Mouse (Mus musculus) erythroblast, embryonic 14.5 days (primary cell): ENCODE data around the gene Fam84b. TPM values are rescaled to one million over a fixed set of nuclear protein-coding genes. Genes with fewer than 3 reads are reported as not detected.

Source experiments
- H3K27me3 ChIP-seq: 2 replicates; pipeline ENCODE4 v1.6.1; 2012; ENCODE audit warnings: inconsistent platforms; ENCODE audit not compliant: control insufficient read depth
- H3K36me3 ChIP-seq: 2 replicates; pipeline ENCODE4 v1.6.1; 2012; ENCODE audit warnings: mild to moderate bottlenecking, inconsistent platforms; ENCODE audit not compliant: control insufficient read depth
- H3K4me1 ChIP-seq: 2 replicates; pipeline ENCODE4 v1.6.1; 2012; ENCODE audit warnings: inconsistent platforms; ENCODE audit not compliant: control insufficient read depth
- H3K4me3 ChIP-seq: replicated peaks from 2 replicates; pipeline ENCODE3; 2012; ENCODE audit warnings: moderate library complexity, mild to moderate bottlenecking, inconsistent platforms
- H3K9me3 ChIP-seq: 2 replicates; pipeline ENCODE4 v1.6.1; 2012; ENCODE audit warnings: low read length, inconsistent platforms, mixed read lengths; ENCODE audit not compliant: control insufficient read depth
- GATA1 ChIP-seq: IDR thresholded peaks from 2 replicates; pipeline ENCODE4 v1.6.1; 2012; ENCODE audit warnings: low read length, inconsistent platforms, mixed read lengths
- TAL1 ChIP-seq: IDR thresholded peaks from 3 replicates; pipeline ENCODE4 v1.6.1; 2012; ENCODE audit warnings: low read length, inconsistent platforms, mixed read lengths
- polyA plus RNA-seq: library from polyadenylated mRNA; stranded (reverse); fragments of >175 nt; gene quantifications from 2 replicates; pipeline ENCODE4 v1.2.3, GENCODE M21; 2012

Gene Fam84b
- 0.01 TPM in 1 of 2 replicates, not detected in the other for polyA plus RNA-seq

- H3K9me3 ChIP-seq, result peaks cover 3% of the 10 kb centered on the region; the same call in 1 of the 2 replicates
- TF ChIP-seq TAL1 (no peak), GATA1 (no peak)
- H3K27me3 ChIP-seq, result no peaks in the 10 kb centered on the region
- H3K4me1 ChIP-seq, result peaks cover 26% of the 10 kb centered on the region
- no peaks in the 10 kb centered on the region for H3K36me3 ChIP-seq
- peak within 1 kb of the TSS; percentile 38 for H3K4me3 ChIP-seq
These were observed at the start of gene Fam84b for GRCm38 (mm10) chr15:60853231-60853999. Gene Fam84b (minus strand): TSS chr15:60853778.

GRCm38 (mm10) chr15:60898187-60898965, 44.8 kb upstream of the Fam84b start:
- Histone ChIP-seq H3K4me3 (no peak overlapping the region), H3K27me3 (no peaks in the 10 kb centered on the region), H3K4me1 (no peaks in the 10 kb centered on the region), H3K9me3 (no peaks in the 10 kb centered on the region), H3K36me3 (no peaks in the 10 kb centered on the region)
- TF ChIP-seq GATA1, result no peak
- no peak for TF ChIP-seq TAL1

DNA sequence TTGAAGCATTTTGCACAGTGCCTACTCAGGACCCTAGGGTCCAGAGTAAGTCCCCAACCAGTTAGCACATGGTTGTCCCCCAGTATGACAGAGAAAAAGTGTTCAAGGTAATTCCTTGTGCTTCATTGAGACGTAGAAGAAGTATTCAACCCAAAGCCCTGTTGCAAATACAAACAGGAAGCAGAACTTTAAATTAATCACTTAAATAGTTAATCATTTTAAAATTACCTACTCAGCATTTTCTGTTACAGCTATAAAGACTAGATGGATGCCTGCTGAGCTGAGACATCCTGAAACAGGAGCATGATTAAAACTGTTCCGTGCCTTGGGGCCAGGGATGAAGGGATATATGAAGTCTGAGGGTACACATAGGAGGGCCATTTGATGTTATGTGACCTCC, 42.5 kb upstream of the Fam84b start:
- Histone ChIP-seq H3K9me3 (no peaks in the 10 kb centered on the region), H3K36me3 (no peaks in the 10 kb centered on the region), H3K4me3 (no peak overlapping the region), H3K27me3 (no peaks in the 10 kb centered on the region), H3K4me1 (no peaks in the 10 kb centered on the region)
- TF ChIP-seq TAL1, result no peak
- TF ChIP-seq GATA1, result no peak

- Histone ChIP-seq H3K4me1 (no peaks in the 10 kb centered on the region), H3K9me3 (no peaks in the 10 kb centered on the region), H3K4me3 (no peak overlapping the region), H3K36me3 (no peaks in the 10 kb centered on the region), H3K27me3 (no peaks in the 10 kb centered on the region)
- TF ChIP-seq TAL1 (no peak), GATA1 (no peak)
These were observed 39.4 kb upstream of the Fam84b start for GRCm38 (mm10) chr15:60892976-60893463.

GRCm38 (mm10) chr15:60888724-60889123, 35.1 kb upstream of the Fam84b start:
- Histone ChIP-seq H3K9me3 (no peaks in the 10 kb centered on the region), H3K4me1 (no peaks in the 10 kb centered on the region)
- TF ChIP-seq GATA1 (no peak), TAL1 (no peak)

GRCm38 (mm10) chr15:60875721-60876120, 22.1 kb upstream of the Fam84b start:
- H3K36me3 ChIP-seq, result no peaks in the 10 kb centered on the region
- TF ChIP-seq GATA1 (no peak), TAL1 (no peak)
- no peaks in the 10 kb centered on the region for H3K9me3 ChIP-seq
- no peak overlapping the region for H3K4me3 ChIP-seq
- no peaks in the 10 kb centered on the region for H3K4me1 ChIP-seq
- H3K27me3 ChIP-seq, result no peaks in the 10 kb centered on the region

More at GRCm38 (mm10) chr15:60888724-60889123, 35.1 kb upstream of the Fam84b start:
- H3K27me3 ChIP-seq, result no peaks in the 10 kb centered on the region
- no peak overlapping the region for H3K4me3 ChIP-seq
- no peaks in the 10 kb centered on the region for H3K36me3 ChIP-seq

- TF ChIP-seq TAL1 (no peak), GATA1 (no peak)
- Histone ChIP-seq H3K4me3 (no peak overlapping the region), H3K9me3 (no peaks in the 10 kb centered on the region; the same call in 1 of the 2 replicates), H3K27me3 (no peaks in the 10 kb centered on the region), H3K36me3 (no peaks in the 10 kb centered on the region), H3K4me1 (no peaks in the 10 kb centered on the region)
These were observed 8.8 kb upstream of the Fam84b start for GRCm38 (mm10) chr15:60862417-60862816.

- Histone ChIP-seq H3K27me3 (no peaks in the 10 kb centered on the region), H3K4me3 (no peak overlapping the region), H3K9me3 (peaks cover 3% of the 10 kb centered on the region; the same call in 1 of the 2 replicates), H3K4me1 (peaks cover 26% of the 10 kb centered on the region), H3K36me3 (no peaks in the 10 kb centered on the region)
- TF ChIP-seq TAL1 (no peak), GATA1 (no peak)
These were observed 1.5 kb upstream of the Fam84b start for GRCm38 (mm10) chr15:60855112-60855511.

- Histone ChIP-seq H3K27me3 (no peaks in the 10 kb centered on the region), H3K9me3 (peaks cover 3% of the 10 kb centered on the region; the same call in 1 of the 2 replicates), H3K4me1 (peaks cover 26% of the 10 kb centered on the region), H3K4me3 (no peak overlapping the region), H3K36me3 (no peaks in the 10 kb centered on the region)
- no peak for TF ChIP-seq GATA1
These were observed 573 bp upstream of the Fam84b start for GRCm38 (mm10) chr15:60854151-60854550.
